Mouse (Mus musculus) bone marrow macrophage, adult 2 months (primary cell): Measurements from ENCODE around the gene Hnrnpul2.

Source experiments
- CTCF ChIP-seq: IDR thresholded peaks from 2 replicates; pipeline ENCODE4 v1.5.1; 2012; ENCODE audit warnings: low read depth, mild to moderate bottlenecking, low read length, moderate library complexity
- POLR2A ChIP-seq: IDR thresholded peaks from 2 replicates; pipeline ENCODE4 v1.6.1; 2012; ENCODE audit warnings: mild to moderate bottlenecking, low read depth, low read length, borderline replicate concordance

DNA sequence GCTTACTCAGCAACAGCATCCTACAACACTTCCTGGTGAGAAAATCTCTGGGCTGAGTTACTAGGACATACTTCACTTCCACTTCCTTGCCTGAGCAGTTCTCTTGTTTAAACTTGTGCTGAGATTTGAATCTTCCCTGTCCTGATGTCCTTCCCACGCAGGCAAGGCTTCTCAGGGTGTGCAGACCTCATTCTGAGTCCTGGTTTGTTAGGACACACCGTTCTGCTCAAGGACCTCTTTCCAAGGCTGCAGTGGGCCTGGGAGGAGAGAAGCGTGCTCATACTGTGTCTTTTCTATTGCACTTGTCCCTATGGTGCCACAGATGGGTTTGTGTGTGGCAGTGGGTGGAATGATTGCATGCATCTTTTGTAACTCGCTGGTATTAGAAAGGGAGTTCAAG is 13.2 kb downstream of the Hnrnpul2 start:
- TF ChIP-seq CTCF = no peak
- no peak for TF ChIP-seq POLR2A
